Mouse (Mus musculus): ENCODE results near the gene Gcsh.

- TF ChIP-seq POLR2A (IDR thresholded peaks at IDR 0.05; ENCODE audit: borderline replicate concordance, extremely low read depth, insufficient read depth, insufficient read length, poor library complexity, severe bottlenecking): no peak
- peak; percentile 70; the same call in 1 of the 2 replicates for TF ChIP-seq CTCF (IDR thresholded peaks at IDR 0.05; ENCODE audit: borderline replicate concordance, extremely low read depth, insufficient read depth, insufficient read length)
Observed at GRCm38 (mm10) chr8:116980117-116980516, 13.2 kb downstream of the Gcsh start.
